Comparison of ENCODE assay signal across 8 mouse cellular contexts in the genomic region with DNA sequence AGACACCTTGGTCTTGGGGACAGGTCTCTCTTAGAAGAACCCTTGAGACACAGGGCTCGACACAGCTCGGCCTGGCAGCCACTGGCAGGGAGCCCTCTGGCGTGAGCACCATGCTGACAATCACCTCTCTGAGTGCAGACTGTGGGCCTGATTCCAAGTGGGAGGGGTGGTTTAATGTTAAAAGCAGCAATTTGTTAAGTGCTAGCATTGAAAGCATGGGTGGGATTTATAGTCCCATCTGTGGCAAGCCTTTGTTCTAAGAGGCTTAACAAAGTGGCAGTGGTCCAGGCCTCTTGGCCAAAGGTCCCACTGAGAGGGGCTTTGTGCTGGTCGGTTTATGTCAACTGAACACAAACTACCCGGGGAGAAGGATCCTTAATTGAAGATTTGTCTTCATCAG. TPM values are rescaled to one million over a fixed set of nuclear protein-coding genes. Genes with fewer than 3 reads are reported as not detected.
A peak's percentile ranks its signal among the peaks of the same experiment; 100 is the strongest.
DNase-seq lines count a peak whose midpoint lies in the region; ATAC-seq lines count a peak whose summit lies in the region.

No protein-coding gene starts in this region.

- no peak for ATAC-seq in frontal cortex, adult (ENCODE audit: low TSS enrichment)

- intact Hi-C loops in gastrocnemius, postnatal 36 days (cut with DNase I) = no loop called here

- DNase-seq in frontal cortex, postnatal 14 days (ENCODE audit: low spot score in 2 of 2) = peak; percentile 34 to 36
- DNase-seq in lung, adult 18-20 months = peak; percentile 10 to 28
- DNase-seq in lung, postnatal 25 days (ENCODE audit: low spot score) = no peak
- DNase-seq in adrenal gland, postnatal 10 days = peak; percentile 81
- DNase-seq in lung, postnatal 10 days = peak; percentile 61
- DNase-seq in embryo, embryonic 10.5 days (ENCODE audit: low spot score) = no peak
- no peak for DNase-seq in gastrocnemius, postnatal 36 days

RNA-seq across cellular contexts. Expression of a gene that starts 35.4 kb away (rescaled TPM):
- 100 to 1,000 TPM; 137 to 139 TPM for total RNA-seq in adrenal gland, postnatal 10 days (2021)
- total RNA-seq in gastrocnemius, postnatal 36 days (2021) = 10 to 100 TPM; 41.4 to 47.0 TPM

Comparison
In these comparisons a context has a peak if more than half of its experiments do, and no peak if none do; other contexts are left out.
1. DNase-seq: peak in frontal cortex, postnatal 14 days (2 of 2), lung, adult 18-20 months (2 of 2), adrenal gland, postnatal 10 days (single experiment) and lung, postnatal 10 days (single experiment); none in lung, postnatal 25 days (single experiment), embryo, embryonic 10.5 days (single experiment) and gastrocnemius, postnatal 36 days (0 of 2).